Mouse (Mus musculus) spleen, adult 12 weeks (tissue): ENCODE data around the gene Cd209a.
"Not testable (repeated sequence)": the region's sequence is repeated elsewhere in the genome, so short reads cannot be mapped to it uniquely, and the experiment has no call there.

Source experiments
- DNase-seq: peaks from one replicate; pipeline ENCODE4 v3.0.0; 2022; ENCODE audit warnings: low spot score

The Cd209a gene

GRCm38 (mm10) chr8:3748761-3749160 is at the start of gene Cd209a:
Gene Cd209a, minus strand, starts transcription at chr8:3748984.
- no peak for DNase-seq

DNA sequence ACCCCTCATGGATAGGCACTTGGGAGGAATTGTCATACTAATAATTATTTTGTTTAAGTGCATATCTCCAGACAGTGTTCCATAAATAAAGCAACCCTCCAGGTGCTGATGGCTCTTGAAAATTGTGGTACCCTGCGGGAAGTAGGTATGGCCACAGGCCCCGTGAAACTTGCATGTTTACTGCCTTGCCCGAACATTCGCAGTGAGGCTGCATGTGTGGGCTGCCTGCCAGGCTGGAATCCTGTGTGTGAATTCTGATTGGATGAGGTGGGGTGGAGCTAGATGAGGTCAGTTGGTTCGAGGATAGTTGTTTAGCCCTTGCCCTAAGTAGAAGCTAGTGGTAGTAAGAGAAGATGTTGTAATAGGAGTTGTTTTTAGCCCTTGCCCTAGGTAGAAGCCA is 19.9 kb upstream of the Cd209a start:
- not testable (repeated sequence) for DNase-seq

GRCm38 (mm10) chr8:3754261-3754850 is 5.6 kb upstream of the Cd209a start:
- peak; percentile 25 for DNase-seq

DNA sequence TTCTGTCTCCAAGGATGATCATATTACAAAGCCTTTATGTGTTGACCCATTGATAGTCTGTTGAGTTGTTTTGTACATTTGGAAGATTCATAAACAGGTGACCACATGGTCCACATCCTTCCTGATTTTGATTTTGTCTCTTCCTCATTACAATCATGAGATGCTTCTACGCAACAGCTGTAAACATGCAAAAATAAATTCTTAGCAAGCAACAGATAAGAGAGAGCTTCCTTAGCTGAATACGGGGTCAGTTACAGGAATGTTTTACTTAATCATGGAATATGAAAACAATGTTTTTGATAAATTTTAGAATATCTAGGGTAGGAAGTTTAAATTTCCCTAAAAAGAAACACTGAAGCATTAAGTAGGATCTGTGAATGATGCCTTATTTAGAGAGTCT is 11.8 kb downstream of the Cd209a start:
- no peak for DNase-seq

DNA sequence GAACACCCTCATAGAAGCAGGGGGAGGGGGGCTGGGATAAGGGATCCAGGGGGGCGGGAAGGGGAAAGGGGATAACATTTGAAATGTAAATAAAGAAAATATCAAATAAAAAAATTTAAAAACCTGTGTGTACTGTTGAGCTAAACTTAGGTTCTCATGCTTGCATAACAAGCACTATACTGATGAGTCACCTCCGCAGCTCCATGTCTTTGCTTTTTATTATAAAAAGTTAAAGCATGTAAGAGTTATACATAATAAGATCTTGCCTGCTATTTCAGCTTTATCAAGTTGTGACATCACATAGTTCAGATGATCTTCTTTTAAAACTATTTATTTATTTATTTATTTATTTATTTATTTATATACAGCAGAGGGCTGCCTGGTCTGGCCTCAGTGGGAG is 13.2 kb downstream of the Cd209a start:
- DNase-seq: no peak

DNA sequence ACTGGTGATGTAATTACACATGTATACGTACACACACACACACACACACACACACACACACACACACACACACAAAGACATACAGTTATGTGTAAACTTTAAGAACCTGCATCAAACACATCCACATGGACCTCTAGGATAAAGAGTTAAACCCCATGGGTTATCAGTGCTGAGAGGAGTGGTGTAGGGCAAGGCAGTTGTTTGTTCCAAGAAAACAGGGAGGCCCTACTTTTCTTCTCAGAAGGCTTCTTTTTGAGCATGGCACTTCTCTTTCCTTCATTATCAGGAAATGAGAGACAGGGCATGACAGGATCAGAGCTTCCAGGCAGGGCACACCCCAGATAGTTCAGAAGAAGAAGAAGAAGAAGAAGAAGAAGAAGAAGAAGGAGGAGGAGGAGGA is 14.7 kb downstream of the Cd209a start:
- DNase-seq: no peak

DNA sequence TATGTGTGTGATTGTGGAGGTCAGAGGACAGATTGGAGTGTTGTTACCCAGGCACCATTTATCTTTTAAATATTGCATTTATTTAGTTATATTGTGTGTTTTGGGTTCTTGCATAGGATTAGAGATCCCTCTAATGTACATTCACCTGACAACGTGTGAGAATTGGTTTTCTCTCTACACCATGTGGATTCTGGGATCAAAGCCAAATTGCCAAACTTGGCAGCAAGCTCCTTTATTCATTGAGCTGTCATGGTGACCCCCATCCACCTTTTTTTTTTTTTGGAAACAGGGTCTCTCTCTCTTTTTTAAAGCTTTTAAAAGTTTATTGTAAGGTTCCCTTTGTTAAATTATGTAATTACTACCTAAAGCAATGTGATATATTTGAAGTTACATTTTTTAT is 27.7 kb downstream of the Cd209a start:
- no peak for DNase-seq

GRCm38 (mm10) chr8:3720551-3720950 is 28.2 kb downstream of the Cd209a start, which contains the start of gene Clec4g:
Gene Clec4g, minus strand, starts transcription at chr8:3720651.
- no peak for DNase-seq

DNA sequence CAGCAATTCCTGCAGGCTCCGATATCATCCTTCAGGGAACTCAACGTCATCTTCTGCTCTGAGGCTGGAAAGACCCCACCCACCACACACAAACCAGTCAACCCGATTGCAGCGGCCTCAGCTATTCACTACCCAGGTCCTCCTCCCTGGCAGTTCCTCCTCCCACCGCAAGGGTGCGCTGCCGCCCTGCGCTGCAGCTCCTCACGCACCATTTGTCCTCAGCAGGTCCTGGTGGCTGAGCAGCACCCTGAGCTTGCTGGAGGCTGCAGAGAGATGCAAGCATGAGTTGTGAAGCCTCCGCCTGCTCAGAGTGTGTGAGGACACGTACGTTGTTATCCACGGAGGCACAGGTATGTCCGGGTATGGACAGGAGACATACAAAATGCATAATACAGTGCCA is 30.2 kb downstream of the Cd209a start:
- peak; percentile 60 for DNase-seq

GRCm38 (mm10) chr8:3717321-3717954 is 31.3 kb downstream of the Cd209a start:
- DNase-seq: no peak

DNA sequence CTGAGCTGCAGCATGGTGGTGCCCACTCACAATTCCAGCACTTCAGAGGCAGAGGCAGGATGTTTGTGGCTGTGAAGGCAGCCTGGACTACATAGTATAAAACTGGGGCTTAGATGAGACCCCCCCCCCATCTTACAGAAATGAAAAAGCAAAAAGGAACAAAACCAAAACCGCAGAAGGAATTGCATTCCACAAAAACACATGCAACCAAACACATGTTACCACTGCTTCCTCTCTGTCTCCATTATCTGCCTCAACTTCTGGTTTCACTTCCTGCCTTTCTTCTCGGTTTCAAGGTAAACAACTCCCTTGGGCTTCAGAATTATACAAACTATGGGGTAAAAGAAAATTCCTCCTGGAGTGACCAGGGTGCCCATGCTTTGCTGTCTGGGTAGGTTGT is 37.1 kb downstream of the Cd209a start:
- DNase-seq: no peak

DNA sequence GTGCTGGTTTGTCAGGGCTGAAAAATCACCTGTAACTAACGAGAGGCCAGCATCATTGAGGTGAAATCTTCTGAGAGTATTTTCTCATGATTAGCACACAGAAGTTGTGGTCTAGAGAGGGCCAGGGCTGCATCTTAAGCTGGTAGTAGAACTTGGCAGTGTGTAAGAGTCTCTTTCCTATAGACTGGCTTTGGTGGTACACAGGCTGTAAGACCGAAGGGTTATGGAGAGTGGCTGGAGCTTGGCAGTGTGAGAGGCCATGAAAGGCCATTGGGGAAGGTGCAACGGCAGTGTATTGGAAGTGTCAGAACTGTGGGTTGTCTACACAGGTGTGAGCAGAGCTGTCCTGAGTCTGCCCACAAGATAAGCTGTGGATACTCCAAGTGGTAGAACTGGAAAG is 38.5 kb downstream of the Cd209a start:
- DNase-seq: no peak

DNA sequence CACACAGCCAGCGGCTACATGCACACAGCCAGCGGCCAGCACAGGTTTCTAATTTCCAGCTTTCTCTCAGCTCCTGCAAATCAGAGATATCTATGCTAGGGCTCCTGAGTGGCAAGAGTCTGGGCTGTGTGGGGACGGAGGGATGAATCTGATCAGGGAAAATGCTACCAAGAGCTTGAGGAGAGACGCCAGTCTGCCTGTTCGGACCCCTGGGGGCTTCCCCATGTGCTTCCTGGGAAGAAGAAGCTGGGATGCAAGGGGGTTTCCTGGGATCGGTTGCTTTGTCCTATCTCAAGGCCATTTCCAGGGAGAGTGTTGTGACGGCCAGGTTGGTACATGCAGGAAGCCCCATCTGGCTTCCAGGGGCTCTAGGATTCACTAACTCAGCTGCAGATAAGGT is 41.2 kb downstream of the Cd209a start:
- no peak for DNase-seq

GRCm38 (mm10) chr8:3705711-3706110 is 43.1 kb downstream of the Cd209a start:
- no peak for DNase-seq

DNA sequence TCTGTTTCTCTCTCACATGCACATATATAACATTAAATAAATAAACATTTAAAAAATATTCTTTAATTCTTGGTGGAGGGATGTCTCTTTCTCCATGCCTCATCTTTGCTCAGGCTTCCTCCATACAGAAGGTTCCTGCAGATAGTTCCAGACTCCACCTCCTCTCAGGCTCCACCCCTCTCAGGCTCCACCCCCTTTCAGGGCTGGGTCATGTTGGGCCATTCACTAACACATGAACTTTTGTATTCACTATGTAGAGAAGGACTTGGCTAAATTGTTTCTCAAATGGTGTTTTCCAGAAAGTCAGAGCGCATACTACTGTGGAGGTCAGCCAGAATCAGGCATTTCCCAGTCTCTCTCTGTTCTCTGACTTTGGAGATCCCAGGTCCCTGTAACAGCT is 47.3 kb downstream of the Cd209a start:
- DNase-seq: no peak

GRCm38 (mm10) chr8:3694121-3694520 is 54.7 kb downstream of the Cd209a start, which contains the start of gene Fcer2a:
Gene Fcer2a, minus strand, starts transcription at chr8:3694175.
- DNase-seq: no peak
